Mouse (Mus musculus) mesoderm, embryonic 11.5 days (tissue): Measurements from ENCODE around the gene Prmt6.
A peak's percentile ranks its signal among the peaks of the same experiment; 100 is the strongest.

Experiments
- DNase-seq: peaks from one replicate; pipeline ENCODE4 v3.0.0-alpha.2; 2012; ENCODE audit warnings: low read depth, low spot score

Prmt6 gene

GRCm38 (mm10) chr3:110250839-110251700, at the start of gene Prmt6:
Gene Prmt6, minus strand, starts transcription at chr3:110250998.
- DNase-seq: peak; percentile 87

- no peak for DNase-seq
Measured at GRCm38 (mm10) chr3:110290485-110291045, 39.8 kb upstream of the Prmt6 start.

GRCm38 (mm10) chr3:110282651-110283050, 31.9 kb upstream of the Prmt6 start:
- no peak for DNase-seq

- DNase-seq: no peak
Measured at GRCm38 (mm10) chr3:110267790-110268189, 17.0 kb upstream of the Prmt6 start.

GRCm38 (mm10) chr3:110253105-110253504, 2.3 kb upstream of the Prmt6 start:
- no peak for DNase-seq

- peak; percentile 71 for DNase-seq
Measured at GRCm38 (mm10) chr3:110249891-110250838, 633 bp downstream of the Prmt6 start.

GRCm38 (mm10) chr3:110236819-110237463, 13.9 kb downstream of the Prmt6 start:
- no peak for DNase-seq
